Mouse (Mus musculus): Measurements from ENCODE around the gene Kcnip4. TPM values are rescaled to one million over a fixed set of nuclear protein-coding genes. Genes with fewer than 3 reads are reported as not detected.
A peak's percentile ranks its signal among the peaks of the same experiment; 100 is the strongest.

The Kcnip4 gene
- polyA plus RNA-seq, 1 experiment from 2014 or later = 3.0 TPM

GRCm38 (mm10) chr5:48606916-48607315 lies 917.8 kb downstream of the Kcnip4 start:
- ATAC-seq = no peak
- Histone ChIP-seq H3K4me1 (ENCODE audit: control insufficient read depth, insufficient read depth, low read length) (no peaks in the 10 kb centered on the region), H3K27ac (ENCODE audit: low read length) (no peak overlapping the region), H3K9me3 (ENCODE audit: control insufficient read depth, low read length) (no peaks in the 10 kb centered on the region), H3K4me3 (ENCODE audit: low read length) (no peak overlapping the region), H3K36me3 (ENCODE audit: control insufficient read depth, insufficient read depth, low read length) (no peaks in the 10 kb centered on the region), H3K4me2 (ENCODE audit: low read depth, low read length) (no peak overlapping the region), H3K9ac (ENCODE audit: low read depth, low read length) (no peak overlapping the region), H3K27me3 (replicated peaks; ENCODE audit: control insufficient read depth, insufficient read depth, low read length) (no peaks in the 10 kb centered on the region)
- WGBS = 85% methylated on average over 5 of the region's 5 CpGs

- H3K36me3 ChIP-seq (ENCODE audit: control insufficient read depth, insufficient read depth, low read length) = no peaks in the 10 kb centered on the region
- no peaks in the 10 kb centered on the region for H3K4me1 ChIP-seq (ENCODE audit: control insufficient read depth, insufficient read depth, low read length)
- H3K27ac ChIP-seq (ENCODE audit: low read length) = no peak overlapping the region
- WGBS = 92% methylated on average over 9 of the region's 9 CpGs
- no peaks in the 10 kb centered on the region for H3K27me3 ChIP-seq (replicated peaks; ENCODE audit: control insufficient read depth, insufficient read depth, low read length)
- H3K9me3 ChIP-seq (ENCODE audit: control insufficient read depth, low read length) = no peaks in the 10 kb centered on the region
- no peak overlapping the region for H3K4me3 ChIP-seq (ENCODE audit: low read length)
- H3K9ac ChIP-seq (ENCODE audit: low read depth, low read length) = no peak overlapping the region
- no peak overlapping the region for H3K4me2 ChIP-seq (ENCODE audit: low read depth, low read length)
- no peak for ATAC-seq
These were observed 918.4 kb downstream of the Kcnip4 start for GRCm38 (mm10) chr5:48606281-48606680.

- Histone ChIP-seq H3K27me3 (replicated peaks; ENCODE audit: control insufficient read depth, insufficient read depth, low read length) (no peaks in the 10 kb centered on the region), H3K4me1 (ENCODE audit: control insufficient read depth, insufficient read depth, low read length) (no peaks in the 10 kb centered on the region; the same call in 1 of the 2 replicates), H3K4me2 (ENCODE audit: low read depth, low read length) (peak overlapping the region; percentile 30), H3K36me3 (ENCODE audit: control insufficient read depth, insufficient read depth, low read length) (no peaks in the 10 kb centered on the region), H3K9ac (ENCODE audit: low read depth, low read length) (no peak overlapping the region), H3K27ac (ENCODE audit: low read length) (no peak overlapping the region), H3K4me3 (ENCODE audit: low read length) (peak overlapping the region; percentile 5), H3K9me3 (ENCODE audit: control insufficient read depth, low read length) (no peaks in the 10 kb centered on the region)
- WGBS = 1% methylated on average over 12 of the region's 12 CpGs
- peak; percentile 50; the same call in 1 of the 2 replicates for ATAC-seq
These were observed 925.1 kb downstream of the Kcnip4 start for GRCm38 (mm10) chr5:48599481-48600040.

GRCm38 (mm10) chr5:48588014-48588413 lies 936.7 kb downstream of the Kcnip4 start:
- Histone ChIP-seq H3K36me3 (ENCODE audit: control insufficient read depth, insufficient read depth, low read length) (no peaks in the 10 kb centered on the region), H3K9ac (ENCODE audit: low read depth, low read length) (no peak overlapping the region), H3K4me3 (ENCODE audit: low read length) (no peak overlapping the region), H3K27ac (ENCODE audit: low read length) (no peak overlapping the region), H3K27me3 (replicated peaks; ENCODE audit: control insufficient read depth, insufficient read depth, low read length) (no peaks in the 10 kb centered on the region), H3K4me2 (ENCODE audit: low read depth, low read length) (no peak overlapping the region), H3K4me1 (ENCODE audit: control insufficient read depth, insufficient read depth, low read length) (no peaks in the 10 kb centered on the region), H3K9me3 (ENCODE audit: control insufficient read depth, low read length) (no peaks in the 10 kb centered on the region)
- no peak for ATAC-seq

- 14% methylated on average over 1 of the region's 1 CpGs for WGBS
- ATAC-seq = no peak
- no peaks in the 10 kb centered on the region for H3K36me3 ChIP-seq (ENCODE audit: control insufficient read depth, insufficient read depth, low read length)
These were observed 941.3 kb downstream of the Kcnip4 start for GRCm38 (mm10) chr5:48583431-48583830.

GRCm38 (mm10) chr5:48563996-48564587 lies 960.6 kb downstream of the Kcnip4 start:
- ATAC-seq = no peak
- Histone ChIP-seq H3K9ac (ENCODE audit: low read depth, low read length) (no peak overlapping the region), H3K36me3 (ENCODE audit: control insufficient read depth, insufficient read depth, low read length) (no peaks in the 10 kb centered on the region), H3K27ac (ENCODE audit: low read length) (no peak overlapping the region), H3K9me3 (ENCODE audit: control insufficient read depth, low read length) (no peaks in the 10 kb centered on the region), H3K27me3 (replicated peaks; ENCODE audit: control insufficient read depth, insufficient read depth, low read length) (no peaks in the 10 kb centered on the region), H3K4me1 (ENCODE audit: control insufficient read depth, insufficient read depth, low read length) (no peaks in the 10 kb centered on the region), H3K4me3 (ENCODE audit: low read length) (no peak overlapping the region), H3K4me2 (ENCODE audit: low read depth, low read length) (no peak overlapping the region)
- WGBS = 76% methylated on average over 3 of the region's 3 CpGs

More at GRCm38 (mm10) chr5:48583431-48583830, 941.3 kb downstream of the Kcnip4 start:
- H3K27me3 ChIP-seq (replicated peaks; ENCODE audit: control insufficient read depth, insufficient read depth, low read length) = no peaks in the 10 kb centered on the region
- H3K9ac ChIP-seq (ENCODE audit: low read depth, low read length) = no peak overlapping the region
- H3K4me2 ChIP-seq (ENCODE audit: low read depth, low read length) = no peak overlapping the region
- H3K4me3 ChIP-seq (ENCODE audit: low read length) = no peak overlapping the region
- no peak overlapping the region for H3K27ac ChIP-seq (ENCODE audit: low read length)
- H3K9me3 ChIP-seq (ENCODE audit: control insufficient read depth, low read length) = no peaks in the 10 kb centered on the region
- H3K4me1 ChIP-seq (ENCODE audit: control insufficient read depth, insufficient read depth, low read length) = no peaks in the 10 kb centered on the region

- Histone ChIP-seq H3K4me2 (ENCODE audit: low read depth, low read length) (no peak overlapping the region), H3K27me3 (replicated peaks; ENCODE audit: control insufficient read depth, insufficient read depth, low read length) (no peaks in the 10 kb centered on the region), H3K27ac (ENCODE audit: low read length) (no peak overlapping the region), H3K36me3 (ENCODE audit: control insufficient read depth, insufficient read depth, low read length) (no peaks in the 10 kb centered on the region), H3K9ac (ENCODE audit: low read depth, low read length) (no peak overlapping the region), H3K4me3 (ENCODE audit: low read length) (no peak overlapping the region), H3K9me3 (ENCODE audit: control insufficient read depth, low read length) (no peaks in the 10 kb centered on the region), H3K4me1 (ENCODE audit: control insufficient read depth, insufficient read depth, low read length) (no peaks in the 10 kb centered on the region)
- 78% methylated on average over 4 of the region's 4 CpGs for WGBS
- ATAC-seq = no peak
These were observed 973.0 kb downstream of the Kcnip4 start for GRCm38 (mm10) chr5:48551753-48552152.

GRCm38 (mm10) chr5:48545825-48546224 lies 978.9 kb downstream of the Kcnip4 start:
- Histone ChIP-seq H3K4me3 (ENCODE audit: low read length) (no peak overlapping the region), H3K9ac (ENCODE audit: low read depth, low read length) (no peak overlapping the region), H3K4me1 (ENCODE audit: control insufficient read depth, insufficient read depth, low read length) (no peaks in the 10 kb centered on the region), H3K4me2 (ENCODE audit: low read depth, low read length) (no peak overlapping the region), H3K9me3 (ENCODE audit: control insufficient read depth, low read length) (no peaks in the 10 kb centered on the region), H3K27ac (ENCODE audit: low read length) (no peak overlapping the region), H3K27me3 (replicated peaks; ENCODE audit: control insufficient read depth, insufficient read depth, low read length) (no peaks in the 10 kb centered on the region), H3K36me3 (ENCODE audit: control insufficient read depth, insufficient read depth, low read length) (no peaks in the 10 kb centered on the region)
- WGBS = 63% methylated on average over 3 of the region's 3 CpGs
- no peak for ATAC-seq

GRCm38 (mm10) chr5:48544784-48545734 lies 979.6 kb downstream of the Kcnip4 start:
- Histone ChIP-seq H3K4me3 (ENCODE audit: low read length) (no peak overlapping the region), H3K36me3 (ENCODE audit: control insufficient read depth, insufficient read depth, low read length) (no peaks in the 10 kb centered on the region), H3K4me1 (ENCODE audit: control insufficient read depth, insufficient read depth, low read length) (no peaks in the 10 kb centered on the region), H3K9me3 (ENCODE audit: control insufficient read depth, low read length) (no peaks in the 10 kb centered on the region), H3K27ac (ENCODE audit: low read length) (no peak overlapping the region), H3K9ac (ENCODE audit: low read depth, low read length) (no peak overlapping the region), H3K27me3 (replicated peaks; ENCODE audit: control insufficient read depth, insufficient read depth, low read length) (no peaks in the 10 kb centered on the region), H3K4me2 (ENCODE audit: low read depth, low read length) (no peak overlapping the region)
- 42% methylated on average over 5 of the region's 5 CpGs for WGBS
- no peak for ATAC-seq
